Mouse (Mus musculus) cerebellum, adult 18-20 months (tissue): ENCODE measurements around the gene Ttc3.

Experiments used
- DNase-seq, 2 experiments: peaks; one replicate each; pipeline ENCODE4 v3.0.0; 2021

Ttc3 gene

GRCm38 (mm10) chr16:94360578-94361350 is 9.7 kb upstream of the Ttc3 start:
- DNase-seq: no peak

- DNase-seq: peak; percentile 47 to 64
These were observed 8.1 kb upstream of the Ttc3 start for GRCm38 (mm10) chr16:94362174-94362873.

GRCm38 (mm10) chr16:94363814-94364213 is 6.6 kb upstream of the Ttc3 start:
- DNase-seq: no peak

GRCm38 (mm10) chr16:94365435-94365834 is 5.0 kb upstream of the Ttc3 start:
- DNase-seq: no peak

GRCm38 (mm10) chr16:94369596-94370172 is 734 bp upstream of the Ttc3 start:
- DNase-seq: peak; percentile 16 to 54

GRCm38 (mm10) chr16:94370915-94371300 is 490 bp downstream of the Ttc3 start:
- peak in 1 of 2 experiments; percentile 68 for DNase-seq

- peak; percentile 68 to 76 for DNase-seq
These were observed 998 bp downstream of the Ttc3 start, which contains the start of gene Pigp for GRCm38 (mm10) chr16:94371301-94371931. TSS of gene Pigp (minus strand) at chr16:94371842.

- DNase-seq: no peak
These were observed 9.0 kb downstream of the Ttc3 start for GRCm38 (mm10) chr16:94379386-94379785.

GRCm38 (mm10) chr16:94383277-94383676 is 12.9 kb downstream of the Ttc3 start:
- no peak for DNase-seq

GRCm38 (mm10) chr16:94387690-94388089 is 17.3 kb downstream of the Ttc3 start:
- DNase-seq: no peak

- no peak for DNase-seq
These were observed 21.9 kb downstream of the Ttc3 start for GRCm38 (mm10) chr16:94392299-94392698.

- DNase-seq: peak; percentile 48 to 63
These were observed 24.6 kb downstream of the Ttc3 start for GRCm38 (mm10) chr16:94395051-94395450.

- DNase-seq: no peak
These were observed 26.2 kb downstream of the Ttc3 start for GRCm38 (mm10) chr16:94396641-94397040.

- no peak for DNase-seq
These were observed 28.7 kb downstream of the Ttc3 start for GRCm38 (mm10) chr16:94399141-94399540.

GRCm38 (mm10) chr16:94401636-94402035 is 31.2 kb downstream of the Ttc3 start:
- no peak for DNase-seq

- peak; percentile 60 to 63 for DNase-seq
These were observed 31.8 kb downstream of the Ttc3 start for GRCm38 (mm10) chr16:94402185-94402584.

GRCm38 (mm10) chr16:94411287-94411686 is 40.9 kb downstream of the Ttc3 start:
- DNase-seq: no peak

- DNase-seq: no peak
These were observed 41.8 kb downstream of the Ttc3 start for GRCm38 (mm10) chr16:94412198-94412597.

GRCm38 (mm10) chr16:94412760-94413159 is 42.3 kb downstream of the Ttc3 start:
- DNase-seq: no peak

GRCm38 (mm10) chr16:94414151-94414550 is 43.7 kb downstream of the Ttc3 start:
- DNase-seq: no peak

- no peak for DNase-seq
These were observed 50.1 kb downstream of the Ttc3 start for GRCm38 (mm10) chr16:94420498-94420897.

GRCm38 (mm10) chr16:94428948-94429347 is 58.5 kb downstream of the Ttc3 start:
- DNase-seq: no peak

GRCm38 (mm10) chr16:94435495-94436234 is 65.2 kb downstream of the Ttc3 start:
- no peak for DNase-seq
